Comparison of ENCODE assay signal across 18 mouse cellular contexts in genomic region chr12:33332796-33333195, GRCm38 (mm10).
DNase-seq lines count a peak whose midpoint lies in the region; ATAC-seq and TF ChIP-seq lines count a peak whose summit lies in the region.
"Had no signal": no experiment of that assay in that cellular context is flagged by ENCODE, and none has a peak within 500 bp of the region (broad histone marks: within the 10 kb centered on the region; RNA-seq: fewer than 3 reads in every experiment).

No protein-coding gene starts in this region.

- no peaks in the 10 kb centered on the region for H3K36me3 ChIP-seq in midbrain, embryonic 10.5 days
- H3K36me3 ChIP-seq in midbrain, embryonic 11.5 days (ENCODE audit: control insufficient read depth, insufficient read depth, low read length): no peaks in the 10 kb centered on the region
- no peaks in the 10 kb centered on the region for H3K36me3 ChIP-seq in midbrain, embryonic 16.5 days (ENCODE audit: control insufficient read depth, insufficient read depth, low read length)
- H3K36me3 ChIP-seq in liver, embryonic 12.5 days: peaks cover 73% of the 10 kb centered on the region
- H3K36me3 ChIP-seq: embryonic facial prominence, embryonic 15.5 days; heart, embryonic 13.5 days; limb, embryonic 12.5 days had no signal

- peaks cover 8% of the 10 kb centered on the region for H3K4me1 ChIP-seq in midbrain, embryonic 10.5 days
- no peaks in the 10 kb centered on the region; the same call in 1 of the 2 replicates for H3K4me1 ChIP-seq in midbrain, embryonic 11.5 days (ENCODE audit: control insufficient read depth, insufficient read depth, low read length)
- H3K4me1 ChIP-seq in midbrain, embryonic 16.5 days (ENCODE audit: control insufficient read depth, insufficient read depth, low read length): peaks cover 9% of the 10 kb centered on the region
- H3K4me1 ChIP-seq in liver, embryonic 12.5 days: peaks cover 41% of the 10 kb centered on the region

- WGBS in midbrain, embryonic 10.5 days: 82% methylated on average over 5 of the region's 5 CpGs
- WGBS in midbrain, embryonic 11.5 days: 77% methylated on average over 5 of the region's 5 CpGs
- 31% methylated on average over 5 of the region's 5 CpGs for WGBS in midbrain, embryonic 16.5 days
- 79% methylated on average over 5 of the region's 5 CpGs for WGBS in liver, embryonic 12.5 days (ENCODE audit: insufficient replicate concordance)

- no peak overlapping the region for H3K4me2 ChIP-seq in midbrain, embryonic 11.5 days
- H3K4me2 ChIP-seq in midbrain, embryonic 16.5 days (ENCODE audit: low read length): no peak overlapping the region
- no peak overlapping the region for H3K4me2 ChIP-seq in liver, embryonic 12.5 days
- H3K4me2 ChIP-seq: embryonic facial prominence, embryonic 15.5 days; heart, embryonic 13.5 days; limb, embryonic 12.5 days had no signal

- no peak for ATAC-seq in midbrain, embryonic 11.5 days (ENCODE audit: low FRiP score)
- no peak for ATAC-seq in midbrain, embryonic 16.5 days
- ATAC-seq in liver, embryonic 12.5 days: no peak
- ATAC-seq: intestine, embryonic 16.5 days had no signal

- peak; percentile 32 for DNase-seq in cerebellum, adult 11 months
- DNase-seq in cerebellum, postnatal 4 days (ENCODE audit: low spot score in 2 of 2): no peak
- no peak for DNase-seq in midbrain, embryonic 10.5 days (ENCODE audit: low spot score)
- no peak for DNase-seq in midbrain, embryonic 11.5 days (ENCODE audit: low spot score, missing footprints)
- peak; percentile 61 to 63 for DNase-seq in cerebellum, postnatal 14 days
- no peak for DNase-seq in layer of hippocampus, adult 2 months (ENCODE audit: low spot score in 2 of 2)
- DNase-seq: adrenal gland, postnatal 25 days; embryo, embryonic 11 days; heart, postnatal 36 days; right cerebral cortex, postnatal 14 days; thymus, postnatal 14 days had no signal

- TF ChIP-seq CTCF in layer of hippocampus, adult 2 months (conservative IDR thresholded peaks at IDR 0.05): no peak

- peak overlapping the region; percentile 33; the same call in 1 of the 2 replicates for H3K27ac ChIP-seq in midbrain, embryonic 10.5 days (replicated peaks)
- no peak overlapping the region for H3K27ac ChIP-seq in midbrain, embryonic 11.5 days (ENCODE audit: low read depth, low read length)
- peak overlapping the region; percentile 44; the same call in 1 of the 2 replicates for H3K27ac ChIP-seq in midbrain, embryonic 16.5 days (ENCODE audit: low read length)
- no peak overlapping the region for H3K27ac ChIP-seq in layer of hippocampus, adult 2 months
- H3K27ac ChIP-seq in liver, embryonic 12.5 days: no peak overlapping the region
- H3K27ac ChIP-seq: embryonic facial prominence, embryonic 15.5 days; heart, embryonic 13.5 days; limb, embryonic 12.5 days had no signal

- no peak overlapping the region for H3K9ac ChIP-seq in midbrain, embryonic 11.5 days (ENCODE audit: low read length)
- H3K9ac ChIP-seq in midbrain, embryonic 16.5 days (ENCODE audit: low read depth, low read length): peak overlapping the region; percentile 31; the same call in 1 of the 2 replicates
- no peak overlapping the region for H3K9ac ChIP-seq in liver, embryonic 12.5 days
- H3K9ac ChIP-seq: embryonic facial prominence, embryonic 15.5 days; heart, embryonic 13.5 days; limb, embryonic 12.5 days had no signal

- no peaks in the 10 kb centered on the region for H3K9me3 ChIP-seq in midbrain, embryonic 10.5 days (replicated peaks)
- H3K9me3 ChIP-seq in midbrain, embryonic 11.5 days (ENCODE audit: control insufficient read depth, low read length): no peaks in the 10 kb centered on the region
- H3K9me3 ChIP-seq in midbrain, embryonic 16.5 days (replicated peaks; ENCODE audit: control insufficient read depth, low read length, poor library complexity, severe bottlenecking): no peaks in the 10 kb centered on the region
- H3K9me3 ChIP-seq in liver, embryonic 12.5 days (replicated peaks): no peaks in the 10 kb centered on the region
- H3K9me3 ChIP-seq: embryonic facial prominence, embryonic 15.5 days; heart, embryonic 13.5 days; limb, embryonic 12.5 days had no signal

- H3K4me3 ChIP-seq in midbrain, embryonic 10.5 days: no peak overlapping the region
- H3K4me3 ChIP-seq in midbrain, embryonic 11.5 days (ENCODE audit: low read depth, low read length): no peak overlapping the region
- H3K4me3 ChIP-seq in midbrain, embryonic 16.5 days (ENCODE audit: low read depth, low read length): no peak overlapping the region
- no peak overlapping the region for H3K4me3 ChIP-seq in layer of hippocampus, adult 2 months
- no peak overlapping the region for H3K4me3 ChIP-seq in liver, embryonic 12.5 days
- H3K4me3 ChIP-seq: embryonic facial prominence, embryonic 15.5 days; heart, embryonic 13.5 days; limb, embryonic 12.5 days had no signal

- H3K27me3 ChIP-seq in midbrain, embryonic 10.5 days (ENCODE audit: low read depth, poor library complexity, severe bottlenecking): no peaks in the 10 kb centered on the region
- H3K27me3 ChIP-seq in midbrain, embryonic 11.5 days (ENCODE audit: control insufficient read depth, insufficient read depth, low read length): no peaks in the 10 kb centered on the region
- H3K27me3 ChIP-seq in midbrain, embryonic 16.5 days (ENCODE audit: control insufficient read depth, insufficient read depth, low read depth, low read length): no peaks in the 10 kb centered on the region
- no peaks in the 10 kb centered on the region for H3K27me3 ChIP-seq in liver, embryonic 12.5 days (replicated peaks)
- H3K27me3 ChIP-seq: CH12.LX; embryonic facial prominence, embryonic 15.5 days; limb, embryonic 12.5 days had no signal

Comparison
In these comparisons a context has a peak if more than half of its experiments do, and no peak if none do; other contexts are left out.
1. DNase-seq: peak in cerebellum, adult 11 months (single experiment) and cerebellum, postnatal 14 days (2 of 2); none in cerebellum, postnatal 4 days (0 of 2), midbrain, embryonic 10.5 days (single experiment), midbrain, embryonic 11.5 days (single experiment) and layer of hippocampus, adult 2 months (0 of 2).
2. H3K27ac ChIP-seq: peak in midbrain, embryonic 10.5 days (single experiment) and midbrain, embryonic 16.5 days (single experiment); none in midbrain, embryonic 11.5 days (single experiment), layer of hippocampus, adult 2 months (single experiment) and liver, embryonic 12.5 days (single experiment).